Mouse (Mus musculus) neural tube, embryonic 10.5 days (tissue): Measurements from ENCODE around the gene Dkc1.
A peak's percentile ranks its signal among the peaks of the same experiment; 100 is the strongest.

Experiments used
- DNase-seq: peaks from one replicate; pipeline ENCODE4 v3.0.0-alpha.2; 2017; ENCODE audit warnings: low spot score; ENCODE audit errors: extremely low spot score

Dkc1 gene

DNA sequence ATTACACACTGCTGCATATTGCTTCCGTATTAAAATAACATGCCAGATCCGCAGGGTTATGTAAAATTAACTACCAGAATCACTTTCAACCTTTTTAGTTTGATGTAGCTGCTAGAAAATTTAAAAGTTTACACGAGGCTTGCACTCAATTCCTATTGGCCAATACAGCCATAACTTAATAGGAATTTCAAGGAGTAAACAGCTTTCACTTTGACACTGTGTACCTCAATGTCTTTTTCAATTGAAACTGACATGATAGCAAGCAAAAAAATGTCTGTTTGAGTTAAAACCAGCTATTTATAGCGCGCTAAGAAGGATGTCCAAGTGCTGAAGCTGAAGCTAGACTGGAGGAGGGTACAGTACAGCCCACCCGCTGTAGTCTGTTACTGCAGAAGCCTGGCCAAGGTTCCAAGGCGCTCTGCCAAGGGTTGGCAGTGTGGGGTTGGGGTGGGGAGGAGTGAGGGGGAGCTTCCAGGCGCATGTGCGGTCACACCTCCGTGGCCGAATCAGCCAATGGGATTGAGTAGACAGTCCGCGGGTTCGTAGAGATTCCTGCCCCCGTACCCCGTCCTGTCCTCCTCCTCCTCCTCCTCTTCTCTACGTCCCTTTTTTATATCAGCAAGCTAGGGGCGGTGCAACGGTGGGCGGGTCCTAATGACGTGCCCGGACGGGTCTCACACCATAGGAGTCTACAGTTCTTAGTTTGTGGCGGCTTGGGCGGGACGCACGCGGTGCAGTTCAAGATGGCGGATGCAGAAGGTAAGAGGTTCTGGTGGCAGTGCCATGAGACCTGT, at the start of gene Dkc1:
TSS of gene Dkc1 (plus strand) at position 486 of the 794 bp plus-strand sequence.
- DNase-seq = peak; percentile 81

DNA sequence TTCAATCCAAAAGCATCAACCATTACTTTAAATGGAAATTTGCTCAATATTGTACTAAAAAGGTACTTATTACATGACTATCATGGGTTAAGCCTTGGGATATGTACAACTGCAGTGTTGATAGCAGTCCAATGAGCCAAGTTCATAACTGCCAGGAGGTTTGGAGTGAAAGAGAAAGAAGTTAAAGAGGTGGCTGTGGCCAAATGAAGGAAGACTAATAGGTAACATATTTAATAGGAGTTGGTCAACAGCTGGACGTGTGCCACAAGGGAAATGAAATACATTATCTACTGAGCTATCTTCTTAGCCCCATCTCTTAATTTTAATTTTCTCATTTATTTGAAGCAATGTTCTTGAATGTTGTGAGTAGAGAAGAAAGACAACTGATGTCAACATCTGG, 49.7 kb upstream of the Dkc1 start:
- DNase-seq = no peak

DNA sequence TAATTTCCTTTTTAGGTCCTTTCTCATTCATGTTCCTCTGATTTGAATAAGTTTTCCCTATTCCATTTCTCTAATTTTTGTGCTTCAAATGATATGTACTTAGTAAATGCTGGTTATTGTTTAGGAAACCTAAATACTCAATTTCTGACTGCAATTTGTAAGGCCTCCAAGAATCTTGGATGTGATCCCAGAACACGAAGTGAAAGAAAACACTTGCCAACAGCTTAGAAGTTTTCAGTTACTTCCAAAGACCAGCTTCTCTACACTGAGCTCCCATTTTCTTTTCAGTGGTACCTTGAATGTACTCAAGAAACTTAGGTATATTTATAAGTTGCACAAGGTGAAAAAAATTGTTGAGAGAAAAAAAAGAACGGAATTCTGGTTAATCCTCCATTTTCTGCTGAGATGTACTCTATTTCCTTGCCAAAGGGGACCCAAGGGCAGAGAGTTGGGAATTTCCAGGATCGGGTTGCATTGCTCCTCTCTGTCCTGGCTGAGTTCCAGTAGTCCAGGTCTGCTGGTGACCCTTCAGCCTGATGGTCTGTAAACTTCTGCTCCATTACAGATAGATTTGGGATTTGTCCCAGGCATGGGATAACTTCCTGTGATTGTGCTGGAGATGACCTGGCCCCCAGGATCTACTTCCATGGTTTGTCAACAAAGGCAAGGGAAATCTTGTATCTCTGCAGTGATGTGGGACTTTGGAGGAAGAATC, 48.6 kb upstream of the Dkc1 start:
- no peak for DNase-seq

DNA sequence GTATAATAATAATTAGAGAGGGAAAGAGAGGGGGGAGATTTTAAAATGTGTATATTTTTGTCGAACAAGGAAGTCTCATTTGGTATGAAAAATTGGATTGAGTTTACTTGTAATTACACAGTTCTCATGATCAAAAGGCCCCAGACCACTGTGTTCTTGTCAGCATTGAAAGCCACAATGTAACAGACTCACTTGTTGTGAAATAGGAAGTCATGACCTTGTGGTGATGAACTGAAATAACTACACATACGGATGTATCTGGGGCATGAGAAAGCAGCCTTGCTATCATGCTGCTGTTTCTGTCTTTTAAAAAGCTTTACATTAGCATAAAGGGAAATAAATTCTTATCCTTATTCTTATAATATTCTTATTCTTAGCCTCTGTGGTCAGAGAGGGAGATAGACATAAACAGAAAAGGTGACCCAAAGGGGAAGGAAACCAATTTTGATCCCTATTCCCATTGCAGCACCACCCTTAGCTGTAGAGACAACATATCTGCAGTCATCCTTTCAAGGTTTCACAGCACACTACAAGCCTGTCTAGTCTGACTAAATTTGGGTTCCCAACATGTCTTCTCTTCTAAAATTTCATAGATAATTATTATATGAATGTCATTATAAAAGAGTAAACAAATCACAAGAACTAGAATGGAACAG, 39.4 kb upstream of the Dkc1 start:
- no peak for DNase-seq

DNA sequence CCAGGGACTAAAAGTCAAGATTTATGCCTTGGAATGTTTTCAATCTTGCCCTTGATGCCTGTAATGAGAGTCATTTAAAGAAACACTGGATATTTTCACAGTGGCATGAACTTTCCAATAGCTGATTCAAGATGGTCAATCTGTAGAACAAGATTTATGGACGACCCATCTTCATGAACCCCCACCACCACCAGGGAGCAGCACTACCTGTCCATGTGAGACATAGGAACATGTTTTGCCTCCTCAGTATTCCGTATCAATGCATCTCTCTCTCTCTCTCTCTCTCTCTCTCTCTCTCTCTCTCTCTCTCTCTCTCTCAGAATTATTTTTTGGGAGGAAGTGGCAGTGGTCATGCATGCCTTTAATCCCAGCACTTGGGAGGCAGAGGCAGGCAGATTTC, 13.3 kb upstream of the Dkc1 start:
- DNase-seq = no peak

DNA sequence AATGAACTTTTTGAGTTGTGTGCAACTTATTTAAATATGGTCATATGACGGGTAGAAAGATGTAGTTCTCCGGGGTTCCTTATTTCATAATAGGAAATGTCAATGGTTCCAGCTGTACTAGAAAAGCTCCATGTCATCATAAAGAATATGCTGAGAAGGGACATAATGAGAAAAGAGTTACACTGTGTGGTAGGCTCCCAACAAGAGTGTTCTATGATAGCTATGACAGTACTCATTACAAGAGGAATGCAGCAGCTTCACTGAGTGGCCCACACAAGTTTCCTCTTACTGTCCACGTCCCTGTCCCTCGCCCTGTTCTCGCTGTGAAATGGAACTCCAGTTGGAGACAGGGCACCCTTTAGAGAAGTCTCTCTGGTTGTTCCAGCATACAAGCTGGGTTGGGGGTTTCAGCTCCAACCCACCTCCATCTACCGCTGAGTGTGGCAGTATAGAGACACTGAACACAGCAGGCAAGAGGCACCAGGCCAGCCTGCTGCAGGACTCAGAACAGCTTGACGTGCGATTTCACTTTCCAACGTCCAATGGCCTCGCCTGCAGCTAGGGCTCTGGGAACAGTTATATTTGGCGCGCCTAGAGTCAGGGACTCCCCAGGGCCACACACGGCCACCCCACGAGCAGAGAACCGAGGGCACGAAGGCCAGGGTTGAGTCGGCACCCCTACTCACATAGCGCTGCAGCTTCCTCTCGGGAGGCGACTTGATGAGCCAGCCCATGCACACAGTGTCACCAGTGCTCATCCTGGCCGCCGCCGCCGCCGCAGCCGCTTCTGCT, 11.5 kb upstream of the Dkc1 start:
- peak; percentile 33 for DNase-seq

DNA sequence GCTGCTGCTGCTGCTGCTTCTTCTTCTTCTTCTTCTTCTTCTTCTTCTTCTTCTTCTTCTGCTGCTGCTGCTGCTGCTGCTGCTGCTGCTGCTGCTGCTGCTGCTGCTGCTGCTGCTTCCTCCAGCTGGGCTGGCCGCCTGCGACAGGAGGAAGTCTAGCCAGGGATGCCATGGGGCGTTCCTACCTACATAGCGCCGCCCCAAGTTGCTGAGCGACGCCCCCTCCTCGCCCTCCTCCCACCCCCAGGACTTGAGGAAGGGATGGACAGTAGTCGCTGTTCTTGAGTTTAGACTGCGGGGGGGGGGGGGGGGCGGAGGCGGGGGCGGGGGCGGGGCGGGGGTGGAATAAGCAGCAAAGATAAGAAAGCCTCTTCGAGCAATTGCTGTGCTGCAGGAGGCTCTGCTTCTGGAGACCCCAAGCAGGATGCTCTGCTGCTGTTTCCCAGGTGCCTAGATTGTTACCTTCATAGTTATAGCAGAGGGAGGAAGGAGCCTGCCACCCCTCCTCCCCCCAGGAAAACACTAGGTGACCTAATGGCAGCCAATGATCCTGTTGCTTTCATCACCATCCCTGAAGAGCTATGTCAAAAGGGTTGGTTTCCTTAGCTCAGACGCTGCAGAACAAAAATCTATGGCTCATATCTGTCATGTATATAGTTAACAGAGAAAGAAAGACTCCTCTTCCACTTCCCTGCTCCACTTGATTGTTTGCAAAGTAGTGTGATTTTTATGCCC, 10.7 kb upstream of the Dkc1 start, which contains the start of gene Gab3:
TSS of gene Gab3 (minus strand) at position 685 of the 735 bp plus-strand sequence.
- peak; percentile 27 for DNase-seq

DNA sequence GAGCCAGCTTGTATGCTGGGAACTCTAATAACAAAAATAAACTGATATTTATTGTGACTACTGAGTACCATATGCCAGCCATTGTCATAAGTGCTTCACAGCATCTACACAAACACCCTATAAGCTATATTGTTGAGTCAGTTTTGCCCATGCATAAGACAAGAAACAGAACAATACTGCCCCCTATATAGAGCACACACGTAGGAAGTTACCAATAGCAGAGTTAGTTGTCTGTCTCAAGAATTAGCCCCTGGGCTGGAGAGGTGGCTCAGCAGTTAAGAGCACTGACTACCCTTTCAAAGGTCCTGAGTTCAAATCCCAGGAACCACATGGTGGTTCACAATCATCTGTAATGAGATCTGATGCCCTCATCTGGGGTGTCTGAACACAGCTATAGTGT, 10.0 kb upstream of the Dkc1 start:
- DNase-seq = no peak

DNA sequence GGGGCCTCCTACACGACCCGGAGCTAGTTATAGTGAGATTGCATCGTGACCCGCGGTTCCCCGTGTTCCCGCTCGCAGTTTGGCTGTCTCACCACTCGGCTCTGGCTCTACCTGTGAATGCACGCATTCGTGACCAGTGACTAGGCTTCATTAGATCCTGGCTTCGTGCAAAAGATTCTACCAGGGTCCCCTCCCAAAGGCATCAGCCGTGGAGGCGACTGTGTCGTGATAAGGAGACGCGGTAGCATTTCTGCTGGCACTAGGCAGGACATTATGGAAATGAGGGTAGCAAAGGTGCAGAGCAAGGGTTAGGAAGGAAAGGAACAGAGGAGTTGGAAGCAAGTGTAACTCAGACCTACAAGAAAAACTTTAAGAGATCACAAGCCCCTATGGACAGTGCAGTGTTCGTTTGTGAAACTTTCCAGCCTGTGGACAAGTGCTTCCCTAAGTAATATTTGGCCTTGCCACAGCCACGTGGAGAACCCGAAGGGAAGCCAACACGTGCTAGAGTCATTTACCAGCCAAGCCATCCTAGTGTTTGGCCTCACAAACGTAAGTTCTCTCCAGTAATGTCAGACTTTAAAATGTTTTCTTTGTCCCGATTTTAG, 613 bp downstream of the Dkc1 start:
- DNase-seq = no peak

DNA sequence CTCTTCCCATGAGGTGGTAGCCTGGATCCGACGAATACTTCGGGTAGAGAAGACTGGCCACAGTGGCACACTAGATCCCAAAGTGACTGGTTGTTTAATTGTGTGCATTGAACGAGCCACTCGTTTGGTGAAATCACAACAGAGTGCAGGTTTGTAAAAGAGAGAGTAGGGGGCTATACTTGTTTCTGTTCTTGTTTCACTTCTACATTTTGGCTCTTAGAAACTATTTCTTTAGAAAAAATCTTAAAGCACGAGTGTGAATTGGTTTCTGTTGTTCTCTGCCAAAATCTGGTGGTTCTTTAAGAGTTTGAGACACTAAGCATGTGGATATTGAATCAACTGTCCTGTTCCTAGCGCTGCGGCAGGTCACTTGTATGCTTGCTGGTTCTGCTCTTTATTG, 3.1 kb downstream of the Dkc1 start:
- DNase-seq = no peak

DNA sequence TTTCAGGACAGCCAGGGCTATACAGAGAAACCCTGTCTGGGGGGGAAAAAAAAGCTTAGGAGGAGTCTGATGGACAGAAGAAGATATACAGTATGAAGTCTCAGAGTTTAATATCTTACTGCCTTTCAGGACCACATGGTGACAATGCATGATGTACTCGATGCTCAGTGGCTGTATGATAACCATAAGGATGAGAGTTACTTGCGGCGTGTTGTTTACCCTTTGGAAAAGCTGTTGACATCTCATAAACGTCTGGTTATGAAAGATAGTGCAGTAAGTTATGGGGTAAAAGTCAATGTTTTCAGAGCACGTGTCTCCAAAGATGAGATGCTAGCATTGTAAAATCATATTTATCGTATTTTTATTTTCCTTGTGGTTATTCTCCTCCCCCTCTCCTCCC, 6.6 kb downstream of the Dkc1 start:
- no peak for DNase-seq

DNA sequence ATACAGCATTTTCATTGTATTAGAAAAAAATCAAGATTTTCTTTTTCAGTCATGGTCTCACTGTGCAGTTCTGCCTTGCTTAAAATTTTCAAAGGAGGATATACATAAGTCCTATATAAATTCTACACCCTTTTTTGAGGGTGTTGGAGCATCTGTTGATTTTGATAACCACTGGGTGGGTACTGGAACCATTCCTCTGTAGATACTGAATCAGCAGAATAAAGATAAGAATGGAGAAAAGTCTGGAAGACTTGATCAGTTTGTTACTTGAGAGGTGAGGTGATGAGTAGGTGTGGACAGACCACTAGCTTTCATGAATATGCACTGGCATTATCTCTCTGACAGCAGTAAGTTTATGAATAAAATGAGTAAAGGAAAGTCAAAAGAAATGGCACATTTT, 19.9 kb downstream of the Dkc1 start:
- DNase-seq = no peak

DNA sequence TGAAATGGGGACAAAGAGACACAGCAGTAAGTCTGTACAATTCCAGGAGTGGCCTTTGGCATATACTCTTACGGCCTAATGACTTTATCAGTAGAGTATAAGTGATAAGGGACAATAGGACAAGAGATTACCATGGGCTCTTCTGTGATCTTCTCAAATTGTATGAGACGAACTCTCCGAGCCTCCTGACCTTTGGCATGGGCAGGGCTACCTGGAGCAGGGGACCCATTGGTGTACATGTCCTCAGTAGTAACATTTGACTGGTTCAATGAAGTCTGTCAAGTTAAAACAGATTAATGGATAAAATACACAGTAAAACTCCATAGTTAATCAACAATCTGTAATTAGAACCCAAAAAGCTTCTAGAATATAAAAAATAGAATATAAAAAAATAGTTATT, 30.0 kb downstream of the Dkc1 start:
- no peak for DNase-seq

DNA sequence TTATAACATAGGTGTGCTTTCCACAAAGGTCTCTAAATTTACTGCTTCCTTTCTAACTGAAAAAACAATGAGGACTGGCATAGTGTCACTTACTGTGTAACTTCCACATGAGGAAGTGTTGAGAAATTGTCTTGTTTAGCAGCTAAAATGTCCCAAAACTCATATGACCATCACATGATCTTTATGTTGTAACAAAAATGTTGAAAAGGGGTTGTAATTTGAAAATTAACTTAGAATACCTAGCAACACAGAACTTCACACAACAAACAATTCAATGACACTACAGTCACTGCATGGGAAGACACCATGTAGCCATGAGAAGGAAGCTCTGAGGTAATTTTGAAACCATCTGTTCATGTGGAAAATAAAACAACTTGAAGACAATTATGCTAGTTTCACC, 31.2 kb downstream of the Dkc1 start:
- DNase-seq = no peak

DNA sequence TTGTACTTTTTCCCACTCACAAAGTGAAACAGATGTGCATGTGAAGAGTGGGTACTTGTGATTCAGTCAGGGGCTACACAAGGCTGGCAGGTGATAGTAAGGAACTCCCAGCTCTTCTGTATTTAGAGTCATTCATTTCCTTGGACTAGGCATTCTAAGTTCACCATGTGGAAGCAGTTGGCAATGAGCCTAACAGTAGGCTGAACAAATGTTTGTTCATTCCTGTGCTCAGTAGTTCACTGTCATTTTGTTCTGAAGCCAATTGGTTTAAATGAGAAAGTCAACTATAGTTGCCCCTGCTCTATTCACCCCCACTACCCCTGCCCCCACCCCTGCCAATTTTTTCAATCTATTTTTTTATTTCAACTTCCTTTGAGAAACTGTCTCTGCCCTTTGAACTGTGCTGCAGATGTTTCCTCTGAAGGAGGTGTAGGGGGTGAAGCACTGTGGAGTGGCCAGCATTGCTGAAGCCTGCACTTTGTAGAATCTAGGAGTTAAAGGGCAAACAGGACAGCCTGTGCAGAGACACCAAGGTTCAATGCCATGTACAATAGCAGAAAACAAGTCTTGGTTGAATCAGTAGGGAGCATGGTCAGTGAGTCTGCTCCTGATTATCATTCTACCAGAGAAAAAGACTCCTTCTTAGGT, 32.8 kb downstream of the Dkc1 start:
- no peak for DNase-seq

DNA sequence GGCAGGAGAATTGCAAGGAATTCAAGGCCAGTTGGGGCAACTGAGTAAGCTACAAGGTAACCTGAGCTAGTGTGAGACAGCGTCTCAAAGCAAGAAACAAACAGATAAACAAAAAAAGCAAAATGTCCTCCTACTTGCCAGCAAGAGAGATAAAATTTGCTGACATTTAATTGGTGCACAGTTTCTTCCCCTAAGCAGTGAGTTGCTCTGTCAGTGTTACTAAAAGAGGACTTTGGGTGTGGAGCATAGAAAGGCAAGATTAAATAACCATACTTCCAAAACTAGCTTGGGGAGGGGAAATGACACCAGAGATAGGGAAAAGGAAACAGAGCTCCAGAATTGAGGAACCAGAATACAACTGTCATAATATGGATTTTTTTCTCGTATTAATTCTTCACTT, 33.8 kb downstream of the Dkc1 start:
- no peak for DNase-seq

DNA sequence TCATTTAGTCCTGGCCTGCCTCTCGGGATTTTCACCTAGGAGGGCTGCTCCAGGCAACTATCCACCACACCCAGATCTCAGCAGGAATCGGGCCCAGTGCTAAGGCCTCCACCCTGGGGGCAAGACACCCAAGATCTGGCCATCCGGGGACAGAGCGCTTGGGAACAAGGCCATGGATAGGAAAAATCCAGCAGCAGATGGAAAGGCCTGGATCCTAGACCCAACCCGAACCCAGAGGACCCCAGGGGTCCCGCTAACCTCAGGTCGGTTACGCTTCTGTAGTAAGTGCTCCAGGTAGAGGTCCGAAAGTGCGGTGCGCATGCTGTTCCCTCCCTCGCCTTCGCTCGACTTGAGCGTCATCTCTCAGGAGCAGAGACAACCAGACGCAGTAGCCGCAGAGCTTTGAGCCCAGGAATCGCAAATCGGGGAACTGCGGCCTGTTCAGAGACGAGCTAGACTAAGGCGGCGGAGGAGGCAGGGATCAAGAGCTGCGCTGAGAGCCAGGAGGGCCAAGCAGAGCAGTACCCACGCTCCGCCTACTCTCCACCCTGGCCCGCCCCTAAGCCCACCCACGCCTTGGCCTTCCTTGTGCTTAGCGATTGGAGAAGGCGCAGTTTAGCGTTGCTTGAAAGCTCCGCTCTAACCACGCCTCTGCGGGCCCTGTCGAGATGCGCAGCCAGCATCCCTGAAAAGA, 35.0 kb downstream of the Dkc1 start, which contains the start of gene Mpp1:
TSS of gene Mpp1 (minus strand) at position 550 of the 694 bp plus-strand sequence.
- peak; percentile 71 for DNase-seq

DNA sequence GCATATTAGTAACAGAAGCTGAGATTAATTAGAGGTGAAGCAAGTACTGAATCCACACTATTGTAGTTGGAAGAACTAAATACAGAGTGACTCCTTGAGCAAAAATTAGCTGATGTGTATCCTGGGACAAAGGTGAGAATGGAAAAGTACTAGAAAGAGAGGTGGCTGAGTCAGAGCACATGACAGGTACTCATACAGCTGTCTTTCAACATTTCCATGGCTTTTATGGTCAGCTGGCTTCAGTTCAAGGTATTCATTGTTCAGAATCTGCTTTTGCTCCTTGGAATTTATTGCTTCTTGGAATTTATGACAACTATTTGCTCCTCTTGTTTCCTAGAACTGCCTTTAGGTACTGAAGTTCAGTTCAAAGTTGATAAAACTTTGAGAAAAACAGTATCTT, 41.3 kb downstream of the Dkc1 start:
- no peak for DNase-seq

DNA sequence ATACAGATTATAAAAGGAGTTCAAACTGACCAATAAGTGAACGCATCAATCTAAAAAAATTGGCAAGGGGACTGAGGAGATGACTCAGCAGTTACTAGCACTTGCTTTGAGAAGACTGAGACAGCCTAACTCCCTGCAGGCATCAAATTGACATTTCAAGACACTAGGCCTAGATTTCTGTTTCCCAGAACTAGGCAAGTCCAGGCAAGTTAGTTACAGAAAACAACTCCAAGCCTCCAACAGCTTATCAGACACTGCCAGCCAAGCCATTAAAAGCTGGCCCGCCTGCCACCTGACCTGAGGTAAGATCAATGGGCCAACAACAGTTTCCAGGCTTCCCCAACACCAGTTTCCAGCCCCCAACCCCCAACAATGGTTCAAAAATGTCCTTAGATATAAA, 42.1 kb downstream of the Dkc1 start:
- no peak for DNase-seq
